Mouse (Mus musculus) spleen, adult 2 months (tissue): ENCODE data around the gene Mettl6.

Experiments
- CTCF ChIP-seq: fragments of 200-500 bp; IDR thresholded peaks from 2 replicates; pipeline ENCODE4 v1.5.1; 2011; ENCODE audit warnings: mild to moderate bottlenecking, inconsistent platforms; ENCODE audit not compliant: insufficient read depth, insufficient read length, insufficient replicate concordance; ENCODE audit errors: extremely low read depth
- POLR2A ChIP-seq: fragments of 200-500 bp; IDR thresholded peaks from 2 replicates; pipeline ENCODE4 v1.6.1; 2011; ENCODE audit warnings: low read depth, low read length, inconsistent platforms

GRCm38 (mm10) chr14:31431789-31432330 is 63.0 kb downstream of the Mettl6 start:
- TF ChIP-seq POLR2A (no peak), CTCF (no peak)
